Mouse (Mus musculus) hindbrain, postnatal 0 days (tissue): ENCODE measurements around the gene Lsm2. TPM values are rescaled to one million over a fixed set of nuclear protein-coding genes. Genes with fewer than 3 reads are reported as not detected.

Experiments used
- ATAC-seq: fragments of 200-750 bp; cut with Nextera tagmentation; 2 replicates; pipeline ENCODE4 v1.8.0; 2017; ENCODE audit warnings: mild to moderate bottlenecking, moderate TSS enrichment, moderate library complexity
- DNase-seq: peaks from one replicate; pipeline ENCODE4 v3.0.0-alpha.2; 2015; ENCODE audit warnings: low spot score
- H3K27ac ChIP-seq: fragments of 300-500 bp; sonication (generic); 2 replicates; pipeline ENCODE4 v1.5.1; 2014; ENCODE audit warnings: mild to moderate bottlenecking
- H3K27me3 ChIP-seq: fragments of 300-500 bp; sonication (generic); 2 replicates; pipeline ENCODE4 v1.6.1; 2014; ENCODE audit warnings: low read length, mixed read lengths; ENCODE audit not compliant: insufficient read depth
- H3K36me3 ChIP-seq: fragments of 300-500 bp; sonication (generic); 2 replicates; pipeline ENCODE4 v1.6.1; 2014; ENCODE audit warnings: low read length, mixed read lengths; ENCODE audit not compliant: insufficient read depth
- H3K4me1 ChIP-seq: fragments of 300-500 bp; sonication (generic); 2 replicates; pipeline ENCODE4 v1.6.1; 2014; ENCODE audit warnings: antibody characterized with exemption, low read length, mixed read lengths; ENCODE audit not compliant: insufficient read depth
- H3K4me2 ChIP-seq: fragments of 300-500 bp; sonication (generic); 2 replicates; pipeline ENCODE4 v1.6.1; 2014; ENCODE audit warnings: low read depth, mild to moderate bottlenecking, low read length, moderate library complexity, mixed read lengths
- H3K4me3 ChIP-seq: fragments of 300-500 bp; sonication (generic); 2 replicates; pipeline ENCODE4 v1.5.1; 2014; ENCODE audit warnings: low read length
- H3K9ac ChIP-seq: fragments of 300-500 bp; sonication (generic); replicated peaks from 2 replicates; pipeline ENCODE4 v1.6.1; 2014; ENCODE audit warnings: mild to moderate bottlenecking, low read length, moderate library complexity, mixed read lengths
- H3K9me3 ChIP-seq: fragments of 300-500 bp; sonication (generic); 2 replicates; pipeline ENCODE4 v1.6.1; 2016; ENCODE audit warnings: low read length, mixed read lengths
- CTCF ChIP-seq: IDR thresholded peaks from 2 replicates; pipeline ENCODE4 v1.5.1; 2016; ENCODE audit warnings: antibody characterized with exemption, control low read depth, low read depth
- WGBS: fragments of 180-500 bp; shearing (Covaris S2); extraction: QIAGEN DNeasy Blood & Tissue Kit; methylation state at CpG from one replicate; pipeline ENCODE4 v1.1.7; 2014; 5-methylcytosine and 5-hydroxymethylcytosine counted together
- polyA plus RNA-seq: library from polyadenylated mRNA; unstranded; fragments of >200 nt; fragmentation: Nextera tagmentation; extraction: Ambion mirVana; gene quantifications from 2 replicates; pipeline ENCODE4 v1.2.1, GENCODE M21; 2015
- total RNA-seq: library from RNA; depleted of rRNA; stranded (reverse); fragments of >200 nt; gene quantifications from 2 replicates; pipeline ENCODE4 v1.2.3, GENCODE M21; 2014

Lsm2 gene
- total and polyA plus RNA-seq, 2 experiments from 2014 or later, result 35.5 to 106 TPM

GRCm38 (mm10) chr17:35021163-35021808, 39.6 kb downstream of the Lsm2 start:
- H3K36me3 ChIP-seq, result no peaks in the 10 kb centered on the region
- ATAC-seq, result peak; percentile 75
- DNase-seq, result peak; percentile 81
- 0 out of 2 replicates have a peak overlapping the region, but pooled peaks have one; percentile 17 for H3K4me2 ChIP-seq
- H3K4me1 ChIP-seq, result peaks cover 6% of the 10 kb centered on the region
- no peaks in the 10 kb centered on the region for H3K9me3 ChIP-seq
- no peak overlapping the region for H3K4me3 ChIP-seq
- no peak overlapping the region for H3K9ac ChIP-seq
- no peak overlapping the region for H3K27ac ChIP-seq
- WGBS, result 6% methylated on average over 17 of the region's 17 CpGs
- TF ChIP-seq CTCF, result peak; percentile 98
- no peaks in the 10 kb centered on the region for H3K27me3 ChIP-seq

GRCm38 (mm10) chr17:35021842-35022477, 40.3 kb downstream of the Lsm2 start:
- DNase-seq (no peak), ATAC-seq (no peak)
- H3K4me1 ChIP-seq, result peaks cover 6% of the 10 kb centered on the region
- H3K27ac ChIP-seq, result no peak overlapping the region
- no peak overlapping the region for H3K4me2 ChIP-seq
- no peak overlapping the region for H3K9ac ChIP-seq
- no peak for TF ChIP-seq CTCF
- H3K27me3 ChIP-seq, result no peaks in the 10 kb centered on the region
- no peak overlapping the region for H3K4me3 ChIP-seq
- no peaks in the 10 kb centered on the region for H3K36me3 ChIP-seq
- H3K9me3 ChIP-seq, result no peaks in the 10 kb centered on the region
- 63% methylated on average over 6 of the region's 6 CpGs for WGBS

GRCm38 (mm10) chr17:35022541-35023060, 40.9 kb downstream of the Lsm2 start:
- WGBS, result 95% methylated on average over 8 of the region's 8 CpGs
- Histone ChIP-seq H3K27me3 (no peaks in the 10 kb centered on the region), H3K9me3 (no peaks in the 10 kb centered on the region), H3K4me1 (peaks cover 6% of the 10 kb centered on the region), H3K4me3 (no peak overlapping the region), H3K36me3 (no peaks in the 10 kb centered on the region), H3K9ac (no peak overlapping the region), H3K4me2 (no peak overlapping the region), H3K27ac (no peak overlapping the region)
- TF ChIP-seq CTCF, result no peak
- no peak for ATAC-seq
- DNase-seq, result no peak

- Histone ChIP-seq H3K9me3 (no peaks in the 10 kb centered on the region), H3K9ac (no peak overlapping the region), H3K4me3 (no peak overlapping the region), H3K4me1 (peaks cover 6% of the 10 kb centered on the region), H3K27me3 (no peaks in the 10 kb centered on the region), H3K36me3 (no peaks in the 10 kb centered on the region), H3K4me2 (no peak overlapping the region), H3K27ac (no peak overlapping the region)
- no peak for DNase-seq
- ATAC-seq, result no peak
- no peak for TF ChIP-seq CTCF
- 85% methylated on average over 5 of the region's 5 CpGs for WGBS
Measured at GRCm38 (mm10) chr17:35023221-35023620, 41.6 kb downstream of the Lsm2 start.

- Histone ChIP-seq H3K4me3 (no peak overlapping the region), H3K27ac (no peak overlapping the region), H3K9me3 (no peaks in the 10 kb centered on the region), H3K36me3 (no peaks in the 10 kb centered on the region), H3K27me3 (no peaks in the 10 kb centered on the region), H3K4me1 (peaks cover 6% of the 10 kb centered on the region), H3K4me2 (no peak overlapping the region), H3K9ac (no peak overlapping the region)
- DNase-seq (no peak), ATAC-seq (no peak)
- TF ChIP-seq CTCF, result no peak
- WGBS, result 72% methylated on average over 4 of the region's 4 CpGs
Measured at GRCm38 (mm10) chr17:35023756-35024155, 42.1 kb downstream of the Lsm2 start.

GRCm38 (mm10) chr17:35024261-35024660, 42.6 kb downstream of the Lsm2 start:
- DNase-seq (no peak), ATAC-seq (no peak)
- H3K9ac ChIP-seq, result no peak overlapping the region
- no peak overlapping the region for H3K4me3 ChIP-seq
- H3K4me1 ChIP-seq, result peaks cover 6% of the 10 kb centered on the region
- H3K36me3 ChIP-seq, result no peaks in the 10 kb centered on the region
- no peak for TF ChIP-seq CTCF
- no peaks in the 10 kb centered on the region for H3K9me3 ChIP-seq
- WGBS, result 69% methylated on average over 13 of the region's 13 CpGs
- no peak overlapping the region for H3K4me2 ChIP-seq
- H3K27me3 ChIP-seq, result no peaks in the 10 kb centered on the region
- no peak overlapping the region for H3K27ac ChIP-seq
